Mouse (Mus musculus) layer of hippocampus, adult 11-12 months (tissue): ENCODE data around the gene Dmrtc1c2.
"Not testable (repeated sequence)": the region's sequence is repeated elsewhere in the genome, so short reads cannot be mapped to it uniquely, and the experiment has no call there.

ENCODE experiments used
- DNase-seq: peaks from one replicate; pipeline ENCODE4 v3.0.0; 2022; ENCODE audit warnings: low spot score

Gene Dmrtc1c2

GRCm38 (mm10) chrX:102854516-102854915, at the start of gene Dmrtc1c2:
Gene Dmrtc1c2 (minus strand): TSS chrX:102854616.
- not testable (repeated sequence) for DNase-seq

DNA sequence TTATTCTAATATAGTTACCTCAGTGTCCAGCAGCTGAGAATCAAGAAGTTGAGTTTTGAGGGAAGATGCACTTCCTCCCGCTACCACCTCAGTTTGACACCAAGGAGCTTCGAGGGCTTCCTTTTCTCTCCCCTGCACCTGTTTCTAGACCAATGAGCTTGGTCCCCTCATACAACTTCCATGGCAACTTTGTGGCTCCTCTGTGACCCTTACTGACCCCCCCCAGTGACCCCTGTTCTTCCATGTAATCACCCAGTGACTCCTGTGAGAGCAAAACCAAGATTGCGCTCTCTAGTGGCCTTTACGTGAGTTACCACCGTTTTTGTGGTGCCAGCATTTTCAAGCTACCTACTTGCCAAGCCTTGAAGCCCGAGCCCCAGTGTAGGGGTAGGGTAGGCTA, 13.5 kb upstream of the Dmrtc1c2 start, which contains the start of gene 1700031F05Rik:
Gene 1700031F05Rik, minus strand, starts transcription at position 101 of the 400 bp plus-strand sequence.
- no peak for DNase-seq

GRCm38 (mm10) chrX:102812311-102812710, 42.1 kb downstream of the Dmrtc1c2 start:
- no peak for DNase-seq

DNA sequence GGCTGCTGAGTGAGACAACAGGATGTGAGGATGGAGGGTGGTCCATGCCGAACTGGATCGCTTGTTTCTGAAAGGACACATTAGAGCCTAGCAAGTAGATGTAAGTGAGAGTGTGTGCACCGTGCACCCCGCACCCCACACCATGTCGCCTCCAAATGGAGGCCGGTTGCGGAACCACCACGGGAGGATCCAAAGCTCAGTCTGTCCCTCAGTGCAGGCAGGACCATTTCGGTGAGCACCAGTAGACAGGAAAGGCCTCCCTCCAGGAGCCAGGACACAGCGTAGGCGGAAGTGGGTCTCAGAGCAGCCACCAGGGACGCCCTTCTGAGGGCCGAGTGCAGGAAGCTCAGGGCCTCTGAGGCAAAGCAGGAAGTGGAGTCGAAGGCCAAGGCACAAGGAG, 51.8 kb downstream of the Dmrtc1c2 start, which contains the start of gene Dmrtc1c1:
Gene Dmrtc1c1, plus strand, starts transcription at position 301 of the 400 bp plus-strand sequence.
- DNase-seq: not testable (repeated sequence)
